Mouse (Mus musculus): ENCODE data around the gene Ccdc6. TPM values are rescaled to one million over a fixed set of nuclear protein-coding genes. Genes with fewer than 3 reads are reported as not detected.

Gene Ccdc6
- polyA plus RNA-seq, 1 experiment from 2014 or later: 14.4 TPM

GRCm38 (mm10) chr10:70071334-70071733 lies 25.6 kb upstream of the Ccdc6 start:
- Histone ChIP-seq H3K27me3 (no peaks in the 10 kb centered on the region), H3K4me2 (replicated peaks) (no peak overlapping the region), H3K9me3 (no peaks in the 10 kb centered on the region), H3K4me1 (no peaks in the 10 kb centered on the region), H3K27ac (no peak overlapping the region), H3K9ac (no peak overlapping the region), H3K36me3 (no peaks in the 10 kb centered on the region), H3K4me3 (no peak overlapping the region)
- 81% methylated on average over 4 of the region's 4 CpGs for WGBS
- ATAC-seq (ENCODE audit: insufficient number of reproducible peaks, insufficient read depth, low FRiP score, low TSS enrichment): no peak

GRCm38 (mm10) chr10:70077452-70077851 lies 19.5 kb upstream of the Ccdc6 start:
- no peaks in the 10 kb centered on the region for H3K9me3 ChIP-seq
- no peaks in the 10 kb centered on the region for H3K27me3 ChIP-seq
- no peak overlapping the region for H3K4me2 ChIP-seq (replicated peaks)
- H3K4me1 ChIP-seq: peaks cover 4% of the 10 kb centered on the region; the same call in 1 of the 2 replicates
- 69% methylated on average over 4 of the region's 4 CpGs for WGBS
- no peaks in the 10 kb centered on the region for H3K36me3 ChIP-seq
- ATAC-seq (ENCODE audit: insufficient number of reproducible peaks, insufficient read depth, low FRiP score, low TSS enrichment): no peak
- no peak overlapping the region for H3K4me3 ChIP-seq
- no peak overlapping the region for H3K27ac ChIP-seq
- no peak overlapping the region for H3K9ac ChIP-seq

GRCm38 (mm10) chr10:70080908-70081307 lies 16.0 kb upstream of the Ccdc6 start:
- H3K36me3 ChIP-seq: no peaks in the 10 kb centered on the region
- no peak overlapping the region for H3K9ac ChIP-seq
- 67% methylated on average over 8 of the region's 8 CpGs for WGBS
- H3K27me3 ChIP-seq: no peaks in the 10 kb centered on the region
- H3K4me3 ChIP-seq: no peak overlapping the region
- H3K4me1 ChIP-seq: peaks cover 4% of the 10 kb centered on the region; the same call in 1 of the 2 replicates
- H3K27ac ChIP-seq: no peak overlapping the region
- no peak overlapping the region for H3K4me2 ChIP-seq (replicated peaks)
- ATAC-seq (ENCODE audit: insufficient number of reproducible peaks, insufficient read depth, low FRiP score, low TSS enrichment): no peak
- H3K9me3 ChIP-seq: no peaks in the 10 kb centered on the region

GRCm38 (mm10) chr10:70081564-70082175 lies 15.3 kb upstream of the Ccdc6 start:
- Histone ChIP-seq H3K4me2 (replicated peaks) (no peak overlapping the region), H3K27ac (no peak overlapping the region), H3K27me3 (no peaks in the 10 kb centered on the region), H3K9me3 (no peaks in the 10 kb centered on the region), H3K36me3 (no peaks in the 10 kb centered on the region), H3K9ac (no peak overlapping the region), H3K4me1 (peaks cover 4% of the 10 kb centered on the region; the same call in 1 of the 2 replicates), H3K4me3 (no peak overlapping the region)
- no peak for ATAC-seq (ENCODE audit: insufficient number of reproducible peaks, insufficient read depth, low FRiP score, low TSS enrichment)
- WGBS: 48% methylated on average over 19 of the region's 19 CpGs

- Histone ChIP-seq H3K4me1 (peaks cover 4% of the 10 kb centered on the region; the same call in 1 of the 2 replicates), H3K9ac (no peak overlapping the region), H3K9me3 (peaks cover 4% of the 10 kb centered on the region; the same call in 1 of the 2 replicates), H3K36me3 (no peaks in the 10 kb centered on the region), H3K4me2 (replicated peaks) (no peak overlapping the region), H3K4me3 (no peak overlapping the region), H3K27ac (no peak overlapping the region), H3K27me3 (no peaks in the 10 kb centered on the region)
- ATAC-seq (ENCODE audit: insufficient number of reproducible peaks, insufficient read depth, low FRiP score, low TSS enrichment): no peak
- WGBS: 85% methylated on average over 5 of the region's 5 CpGs
Observed at GRCm38 (mm10) chr10:70083241-70083640, 13.7 kb upstream of the Ccdc6 start.

GRCm38 (mm10) chr10:70085256-70085961 lies 11.5 kb upstream of the Ccdc6 start:
- H3K9ac ChIP-seq: no peak overlapping the region
- no peak overlapping the region for H3K4me2 ChIP-seq (replicated peaks)
- no peak overlapping the region for H3K27ac ChIP-seq
- no peak for ATAC-seq (ENCODE audit: insufficient number of reproducible peaks, insufficient read depth, low FRiP score, low TSS enrichment)
- WGBS: 70% methylated on average over 12 of the region's 12 CpGs
- H3K36me3 ChIP-seq: no peaks in the 10 kb centered on the region
- H3K9me3 ChIP-seq: peaks cover 4% of the 10 kb centered on the region; the same call in 1 of the 2 replicates
- H3K4me3 ChIP-seq: no peak overlapping the region
- H3K4me1 ChIP-seq: peaks cover 4% of the 10 kb centered on the region; the same call in 1 of the 2 replicates
- H3K27me3 ChIP-seq: no peaks in the 10 kb centered on the region

- Histone ChIP-seq H3K27me3 (no peaks in the 10 kb centered on the region), H3K27ac (no peak overlapping the region), H3K9me3 (peaks cover 4% of the 10 kb centered on the region; the same call in 1 of the 2 replicates), H3K36me3 (no peaks in the 10 kb centered on the region), H3K4me2 (replicated peaks) (no peak overlapping the region), H3K9ac (no peak overlapping the region), H3K4me3 (no peak overlapping the region), H3K4me1 (no peaks in the 10 kb centered on the region)
- ATAC-seq (ENCODE audit: insufficient number of reproducible peaks, insufficient read depth, low FRiP score, low TSS enrichment): no peak
- WGBS: 88% methylated on average over 5 of the region's 5 CpGs
Observed at GRCm38 (mm10) chr10:70088788-70089187, 8.1 kb upstream of the Ccdc6 start.

GRCm38 (mm10) chr10:70091876-70092462 lies 5.0 kb upstream of the Ccdc6 start:
- Histone ChIP-seq H3K9me3 (peaks cover 4% of the 10 kb centered on the region; the same call in 1 of the 2 replicates), H3K4me2 (replicated peaks) (no peak overlapping the region), H3K36me3 (no peaks in the 10 kb centered on the region), H3K4me1 (peaks cover 7% of the 10 kb centered on the region; the same call in 1 of the 2 replicates), H3K27me3 (no peaks in the 10 kb centered on the region), H3K4me3 (no peak overlapping the region), H3K9ac (no peak overlapping the region), H3K27ac (no peak overlapping the region)
- WGBS: 70% methylated on average over 4 of the region's 4 CpGs
- ATAC-seq (ENCODE audit: insufficient number of reproducible peaks, insufficient read depth, low FRiP score, low TSS enrichment): no peak

GRCm38 (mm10) chr10:70093782-70094181 lies 3.1 kb upstream of the Ccdc6 start:
- Histone ChIP-seq H3K4me3 (no peak overlapping the region), H3K36me3 (no peaks in the 10 kb centered on the region), H3K27me3 (no peaks in the 10 kb centered on the region), H3K9me3 (no peaks in the 10 kb centered on the region), H3K4me2 (replicated peaks) (peak overlapping the region; percentile 7; the same call in 1 of the 2 replicates), H3K9ac (no peak overlapping the region), H3K27ac (no peak overlapping the region), H3K4me1 (peaks cover 15% of the 10 kb centered on the region)
- WGBS: 58% methylated on average over 1 of the region's 1 CpGs
- ATAC-seq (ENCODE audit: insufficient number of reproducible peaks, insufficient read depth, low FRiP score, low TSS enrichment): no peak

GRCm38 (mm10) chr10:70095031-70095470 lies 1.9 kb upstream of the Ccdc6 start:
- WGBS: under 1% methylated on average over 14 of the region's 14 CpGs
- Histone ChIP-seq H3K27me3 (no peaks in the 10 kb centered on the region), H3K9ac (peak overlapping the region; percentile 31; the same call in 1 of the 2 replicates), H3K4me2 (replicated peaks) (peak overlapping the region; percentile 84), H3K9me3 (no peaks in the 10 kb centered on the region), H3K4me3 (peak overlapping the region; percentile 49), H3K4me1 (peaks cover 24% of the 10 kb centered on the region), H3K36me3 (no peaks in the 10 kb centered on the region), H3K27ac (peak overlapping the region; percentile 72)
- peak; percentile 37; the same call in 1 of the 2 replicates for ATAC-seq (ENCODE audit: insufficient number of reproducible peaks, insufficient read depth, low FRiP score, low TSS enrichment)

GRCm38 (mm10) chr10:70095506-70096270 lies 1.2 kb upstream of the Ccdc6 start:
- no peaks in the 10 kb centered on the region for H3K36me3 ChIP-seq
- H3K9me3 ChIP-seq: no peaks in the 10 kb centered on the region
- H3K4me3 ChIP-seq: peak overlapping the region; percentile 49
- no peak for ATAC-seq (ENCODE audit: insufficient number of reproducible peaks, insufficient read depth, low FRiP score, low TSS enrichment)
- H3K27me3 ChIP-seq: no peaks in the 10 kb centered on the region
- H3K4me1 ChIP-seq: peaks cover 24% of the 10 kb centered on the region
- 15% methylated on average over 13 of the region's 13 CpGs for WGBS
- peak overlapping the region; percentile 84 for H3K4me2 ChIP-seq (replicated peaks)
- H3K27ac ChIP-seq: peak overlapping the region; percentile 72
- peak overlapping the region; percentile 31; the same call in 1 of the 2 replicates for H3K9ac ChIP-seq
